Mouse (Mus musculus) forelimb bud, embryonic 11.5 days (tissue): ENCODE measurements around the gene Cirbp.

Experiments used
- DNase-seq: peaks from one replicate; pipeline ENCODE4 v3.0.0-alpha.2; 2012; ENCODE audit warnings: low read depth, low spot score

The Cirbp gene

DNA sequence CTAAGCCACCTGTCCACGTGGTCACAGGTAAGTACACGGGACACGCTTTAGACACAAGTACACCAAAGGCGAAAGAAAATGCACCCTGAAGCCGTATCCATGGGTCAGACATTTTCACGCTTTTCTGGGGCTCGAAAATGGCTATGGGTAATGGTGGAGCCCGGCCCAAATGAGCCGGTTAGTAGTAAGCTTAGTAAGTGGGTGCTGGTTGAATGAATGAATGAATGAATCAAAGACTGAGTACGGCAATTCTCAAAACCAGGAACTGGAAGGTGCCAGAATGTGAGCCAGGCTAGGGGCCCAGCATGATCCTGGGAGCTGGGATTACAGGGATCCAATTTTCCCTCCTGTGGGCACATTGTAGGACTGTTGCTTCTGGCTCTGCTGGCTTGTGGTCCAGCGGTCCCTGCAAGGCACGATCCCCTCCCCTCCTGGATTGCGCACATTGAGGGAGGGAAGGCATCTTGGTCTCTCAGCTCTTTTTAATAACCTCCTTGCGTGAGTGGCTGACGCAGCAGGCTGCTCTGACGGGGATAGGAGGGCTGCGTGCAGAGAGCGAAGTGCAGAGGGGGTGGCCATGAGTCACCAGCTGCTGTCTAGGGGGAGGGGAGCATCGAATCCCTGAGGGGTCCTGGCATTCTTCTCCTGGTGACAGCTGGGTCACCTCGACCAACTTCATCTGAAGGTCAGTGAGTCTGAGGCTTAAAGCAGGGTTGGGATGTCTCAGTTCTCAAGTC lies at the start of gene Cirbp:
Gene Cirbp (plus strand): TSS at position 594 of the 737 bp plus-strand sequence.
- DNase-seq: no peak

- no peak for DNase-seq
These were observed 49.2 kb upstream of the Cirbp start for GRCm38 (mm10) chr10:80116563-80116926.

DNA sequence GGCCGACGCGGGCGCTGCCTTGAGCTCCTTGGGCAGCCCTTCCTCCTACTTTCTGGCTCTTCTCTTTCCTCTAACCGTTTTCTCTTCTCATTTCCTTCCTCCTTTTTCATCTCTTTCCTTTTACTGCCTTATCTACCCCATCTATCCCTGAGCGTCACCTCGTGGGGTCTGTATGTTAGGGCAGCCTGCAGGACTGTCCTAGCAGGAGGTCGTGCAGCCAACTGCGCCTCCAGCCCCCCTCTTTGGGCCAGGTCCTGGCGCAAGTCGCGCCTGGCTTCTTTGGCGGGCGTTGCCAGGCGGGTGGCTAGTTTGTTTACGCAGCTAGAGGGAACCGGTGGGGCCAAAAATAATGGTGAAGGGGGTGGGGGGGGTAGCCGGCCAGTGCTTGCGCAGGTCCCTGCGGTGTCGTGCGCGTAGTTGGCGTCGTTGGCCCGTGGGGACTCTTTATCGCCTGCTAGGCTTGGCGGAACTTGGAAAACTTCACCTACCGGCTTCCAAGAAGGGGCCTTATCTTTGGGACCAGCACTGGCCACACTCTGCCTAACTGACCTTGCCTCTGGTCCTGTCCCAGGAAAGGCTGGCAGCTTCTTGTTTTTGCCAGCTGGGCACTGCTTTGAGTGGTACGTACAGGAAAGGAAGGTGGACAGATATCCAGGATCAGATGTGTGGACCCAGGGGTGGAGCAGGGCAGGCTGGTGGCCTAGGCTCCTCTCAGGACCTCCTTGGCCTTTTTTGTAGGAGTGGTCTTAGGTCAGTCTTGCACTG lies 48.7 kb upstream of the Cirbp start:
- no peak for DNase-seq

- DNase-seq: no peak
These were observed 48.0 kb upstream of the Cirbp start for GRCm38 (mm10) chr10:80117736-80118135.

GRCm38 (mm10) chr10:80118552-80118951 lies 47.2 kb upstream of the Cirbp start:
- no peak for DNase-seq

DNA sequence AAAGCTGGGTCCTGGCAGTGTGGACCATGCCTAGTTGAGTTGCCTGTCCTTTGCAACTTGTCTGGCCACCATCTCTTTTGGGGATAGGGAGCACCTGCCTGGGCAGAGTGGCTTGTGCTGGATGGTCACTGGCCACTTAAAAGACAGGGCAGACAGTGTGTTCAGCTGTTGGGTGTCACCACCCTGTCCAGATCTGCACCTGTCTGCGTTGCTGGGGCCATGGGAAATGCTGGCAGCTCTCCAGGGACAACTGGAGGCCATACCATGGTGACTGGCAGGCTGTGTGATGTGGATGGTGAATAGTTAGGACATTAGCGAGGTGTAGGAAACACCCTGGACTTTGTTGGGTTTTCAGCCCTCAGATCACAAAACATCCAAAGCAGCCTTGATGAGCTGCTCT lies 45.6 kb upstream of the Cirbp start:
- no peak for DNase-seq

DNA sequence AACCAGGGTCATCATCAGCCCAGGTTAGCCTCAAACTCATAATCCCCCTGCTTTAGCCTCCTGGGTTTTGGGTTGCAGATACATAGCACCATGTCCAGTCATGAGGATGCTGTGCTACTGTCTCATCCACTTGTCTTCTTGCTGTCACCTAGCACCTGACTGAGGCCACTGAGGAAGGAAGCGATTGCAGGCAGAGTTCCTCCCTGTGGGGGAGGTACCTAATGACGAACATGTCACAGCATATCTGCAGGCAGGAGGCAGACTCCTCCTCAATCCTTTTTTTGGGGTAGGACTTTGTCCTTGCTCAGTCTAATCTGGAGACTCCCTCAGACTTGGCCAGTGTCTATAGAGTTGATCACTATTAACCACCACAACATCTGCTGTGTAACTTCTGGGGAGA lies 44.1 kb upstream of the Cirbp start:
- no peak for DNase-seq

GRCm38 (mm10) chr10:80123932-80124562 lies 41.7 kb upstream of the Cirbp start:
- no peak for DNase-seq

DNA sequence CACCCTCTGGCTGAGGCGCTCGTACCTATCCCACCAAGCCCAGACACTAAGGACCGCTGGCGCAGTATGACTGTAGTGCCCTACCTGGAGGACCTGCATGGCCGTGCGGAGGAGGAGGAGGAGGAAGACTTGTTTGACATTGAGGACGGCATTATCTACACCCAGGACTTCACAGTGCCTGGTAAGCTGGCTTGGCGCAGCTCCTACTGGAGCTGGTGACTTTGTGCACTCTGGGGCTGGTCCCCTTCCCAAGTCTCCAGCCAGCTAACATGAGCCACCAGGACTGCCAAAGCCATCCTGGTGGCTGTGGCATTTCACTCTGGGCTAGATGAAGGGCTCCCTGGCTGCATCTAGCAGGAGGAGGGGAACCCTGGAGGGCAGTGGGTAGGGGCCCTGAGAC lies 37.9 kb upstream of the Cirbp start:
- no peak for DNase-seq

DNA sequence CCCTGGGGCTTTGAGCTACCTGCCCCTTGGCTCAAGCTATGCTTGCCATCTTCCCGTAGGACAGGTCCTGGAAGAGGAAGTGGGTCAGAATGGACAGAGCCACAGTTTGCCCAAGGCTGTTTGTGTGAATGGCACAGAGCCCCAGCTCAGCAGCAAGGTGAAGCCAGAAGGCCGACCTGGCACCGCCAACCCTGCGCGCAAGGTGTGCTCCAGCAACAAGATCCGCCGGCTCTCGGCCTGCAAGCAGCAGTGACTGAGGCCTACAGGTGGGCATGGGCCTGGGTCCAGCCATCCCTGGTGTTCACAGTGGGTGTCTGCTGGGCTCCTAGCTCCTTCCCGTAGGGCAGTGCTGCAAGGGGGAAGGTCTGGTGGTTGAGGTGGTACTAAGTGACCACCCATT lies 35.9 kb upstream of the Cirbp start:
- DNase-seq: no peak

GRCm38 (mm10) chr10:80130403-80131031 lies 35.3 kb upstream of the Cirbp start:
- no peak for DNase-seq

GRCm38 (mm10) chr10:80131316-80131951 lies 34.4 kb upstream of the Cirbp start:
- DNase-seq: peak; percentile 52

GRCm38 (mm10) chr10:80131952-80132350 lies 33.8 kb upstream of the Cirbp start:
- DNase-seq: no peak

- DNase-seq: no peak
These were observed 32.4 kb upstream of the Cirbp start for GRCm38 (mm10) chr10:80133226-80133849.

- DNase-seq: no peak
These were observed 31.4 kb upstream of the Cirbp start for GRCm38 (mm10) chr10:80134421-80134820.

DNA sequence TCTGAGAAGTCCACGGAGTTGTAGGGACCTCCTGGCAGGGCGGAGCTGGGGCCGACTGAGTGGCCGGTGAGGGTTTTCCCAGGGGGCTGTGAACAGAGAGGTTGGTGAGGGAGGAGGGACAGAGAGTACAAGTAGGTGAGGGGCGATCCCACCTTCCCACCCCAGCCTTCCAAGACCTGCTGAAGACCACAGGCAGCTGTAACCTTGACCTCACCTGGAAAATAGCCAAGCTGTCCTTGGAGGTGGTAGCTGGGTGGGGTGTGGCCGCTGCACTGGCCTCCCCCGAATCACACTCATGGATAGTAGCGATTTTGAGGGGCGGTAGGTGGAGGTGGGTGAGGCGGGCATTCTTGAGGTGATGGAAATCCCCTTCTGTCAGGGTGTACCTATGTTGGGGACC lies 30.6 kb upstream of the Cirbp start:
- no peak for DNase-seq

- no peak for DNase-seq
These were observed 30.1 kb upstream of the Cirbp start for GRCm38 (mm10) chr10:80135641-80136040.

GRCm38 (mm10) chr10:80136179-80136951 lies 29.4 kb upstream of the Cirbp start:
- no peak for DNase-seq

- DNase-seq: no peak
These were observed 28.7 kb upstream of the Cirbp start for GRCm38 (mm10) chr10:80136952-80137625.
